Mouse (Mus musculus) forebrain, embryonic 14.5 days (tissue): Measurements from ENCODE around the gene Timm50. TPM values are rescaled to one million over a fixed set of nuclear protein-coding genes. Genes with fewer than 3 reads are reported as not detected.

ENCODE experiments used
- ATAC-seq: fragments of 200-750 bp; cut with Nextera tagmentation; 2 replicates; pipeline ENCODE4 v1.8.0; 2017; ENCODE audit warnings: mild to moderate bottlenecking, moderate library complexity
- DNase-seq: peaks from one replicate; pipeline ENCODE4 v3.0.0-alpha.2; 2015; ENCODE audit warnings: low spot score
- H3K27ac ChIP-seq: fragments of 300-500 bp; sonication (generic); 2 replicates; pipeline ENCODE4 v1.5.1; 2014; ENCODE audit warnings: low read depth, mild to moderate bottlenecking, control low read depth, low read length, moderate library complexity
- H3K27me3 ChIP-seq: fragments of 300-500 bp; sonication (generic); replicated peaks from 2 replicates; pipeline ENCODE4 v1.6.1; 2014; ENCODE audit warnings: low read length, control low read depth, mixed read lengths; ENCODE audit not compliant: control insufficient read depth, insufficient read depth
- H3K36me3 ChIP-seq: fragments of 300-500 bp; sonication (generic); 2 replicates; pipeline ENCODE4 v1.6.1; 2014; ENCODE audit warnings: low read length, control low read depth; ENCODE audit not compliant: control insufficient read depth, insufficient read depth
- H3K4me1 ChIP-seq: fragments of 300-500 bp; sonication (generic); 2 replicates; pipeline ENCODE4 v1.6.1; 2014; ENCODE audit warnings: antibody characterized with exemption, low read length, control low read depth; ENCODE audit not compliant: control insufficient read depth, insufficient read depth
- H3K4me2 ChIP-seq: fragments of 300-500 bp; sonication (generic); 2 replicates; pipeline ENCODE4 v1.6.1; 2014; ENCODE audit warnings: mild to moderate bottlenecking, control low read depth, low read length
- H3K4me3 ChIP-seq: fragments of 300-500 bp; sonication (generic); 2 replicates; pipeline ENCODE4 v1.5.1; 2014; ENCODE audit warnings: low read depth, low read length, control low read depth
- H3K9ac ChIP-seq: fragments of 300-500 bp; sonication (generic); 2 replicates; pipeline ENCODE4 v1.6.1; 2014; ENCODE audit warnings: mild to moderate bottlenecking, low read length, control low read depth, moderate library complexity
- H3K9me3 ChIP-seq: fragments of 300-500 bp; sonication (generic); replicated peaks from 2 replicates; pipeline ENCODE4 v1.6.1; 2016; ENCODE audit warnings: low read length, control low read depth, mixed read lengths; ENCODE audit not compliant: control insufficient read depth
- WGBS: fragments of 180-500 bp; shearing (Covaris S2); extraction: QIAGEN DNeasy Blood & Tissue Kit; methylation state at CpG from one replicate; pipeline ENCODE4 v1.1.7; 2014; 5-methylcytosine and 5-hydroxymethylcytosine counted together
- polyA plus RNA-seq: library from polyadenylated mRNA; unstranded; fragments of >200 nt; fragmentation: Nextera tagmentation; extraction: Ambion mirVana; gene quantifications from 2 replicates; pipeline ENCODE4 v1.2.1, GENCODE M21; 2014

The Timm50 gene
- polyA plus RNA-seq, 1 experiment from 2014 or later, result 171 TPM

GRCm38 (mm10) chr7:28338108-28338998 is 26.5 kb upstream of the Timm50 start, which contains the start of gene Supt5:
Supt5 (minus strand) TSS chr7:28338746.
- ATAC-seq, result peak; percentile 99
- Histone ChIP-seq H3K27me3 (no peaks in the 10 kb centered on the region), H3K9ac (peak within 1 kb of the TSS; percentile 97), H3K36me3 (peaks cover 8% of the 10 kb centered on the region; the same call in 1 of the 2 replicates), H3K27ac (peak within 1 kb of the TSS; percentile 82), H3K4me1 (0 out of 2 replicates have a peak, but pooled peaks cover 4% of the 10 kb centered on the region), H3K4me3 (peak within 1 kb of the TSS; percentile 91), H3K9me3 (no peaks in the 10 kb centered on the region), H3K4me2 (peak within 1 kb of the TSS; percentile 84)
- peak; percentile 100 for DNase-seq
- WGBS, result under 1% methylated on average over 77 of the region's 77 CpGs

DNA sequence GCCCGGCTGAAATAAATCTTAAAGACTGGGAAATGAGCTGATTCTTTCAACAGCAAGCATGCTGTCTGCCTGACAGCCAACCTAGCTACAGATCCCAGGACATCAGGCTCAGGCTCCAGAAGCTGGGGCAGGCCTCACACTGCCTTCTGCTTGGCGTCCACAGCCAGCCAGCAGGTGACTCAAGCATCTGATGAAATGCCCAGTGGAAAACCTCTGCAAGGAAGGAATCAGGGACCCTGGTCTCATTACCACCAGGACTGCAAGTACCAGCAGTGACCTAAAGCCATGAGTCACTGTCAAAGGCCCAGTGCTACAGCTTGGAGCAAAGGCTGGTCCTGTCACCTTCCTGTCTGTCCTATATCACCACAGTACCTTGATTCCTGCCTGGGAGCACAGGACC is 23.6 kb upstream of the Timm50 start:
- 83% methylated on average over 2 of the region's 2 CpGs for WGBS
- no peak overlapping the region for H3K9ac ChIP-seq
- H3K4me2 ChIP-seq, result no peak overlapping the region
- H3K9me3 ChIP-seq, result no peaks in the 10 kb centered on the region
- H3K27ac ChIP-seq, result no peak overlapping the region
- DNase-seq (no peak), ATAC-seq (no peak)
- no peaks in the 10 kb centered on the region for H3K27me3 ChIP-seq
- peaks cover 25% of the 10 kb centered on the region for H3K36me3 ChIP-seq
- 0 out of 2 replicates have a peak, but pooled peaks cover 4% of the 10 kb centered on the region for H3K4me1 ChIP-seq
- no peak overlapping the region for H3K4me3 ChIP-seq

- no peaks in the 10 kb centered on the region for H3K9me3 ChIP-seq
- 86% methylated on average over 4 of the region's 4 CpGs for WGBS
- no peak for DNase-seq
- no peak overlapping the region for H3K4me3 ChIP-seq
- H3K9ac ChIP-seq, result no peak overlapping the region
- H3K27ac ChIP-seq, result no peak overlapping the region
- no peaks in the 10 kb centered on the region for H3K27me3 ChIP-seq
- H3K36me3 ChIP-seq, result peaks cover 34% of the 10 kb centered on the region
- ATAC-seq, result no peak
- H3K4me1 ChIP-seq, result 0 out of 2 replicates have a peak, but pooled peaks cover 4% of the 10 kb centered on the region
- H3K4me2 ChIP-seq, result no peak overlapping the region
These were observed 22.7 kb upstream of the Timm50 start for GRCm38 (mm10) chr7:28334534-28334933.

DNA sequence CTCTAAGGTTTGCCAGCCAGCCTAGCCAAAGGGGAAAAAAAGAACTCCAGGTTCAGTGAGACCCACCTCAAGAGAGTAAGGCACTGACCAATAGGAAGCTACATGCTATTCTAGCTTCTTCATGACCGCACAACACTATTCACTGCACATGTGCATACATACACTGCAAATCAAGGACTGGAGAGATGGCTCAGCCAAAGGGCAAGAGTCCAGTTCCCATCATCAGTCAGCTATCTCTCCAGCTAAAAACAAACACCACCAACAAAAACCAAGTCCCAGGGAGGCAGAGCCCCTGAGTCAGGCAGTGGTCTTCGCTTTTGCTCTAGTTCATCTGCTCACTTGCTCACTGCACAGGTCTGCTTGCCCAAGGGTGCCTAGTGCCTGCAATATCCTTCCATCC is 16.4 kb upstream of the Timm50 start:
- WGBS, result 96% methylated on average over 2 of the region's 2 CpGs
- peaks cover 86% of the 10 kb centered on the region for H3K36me3 ChIP-seq

GRCm38 (mm10) chr7:28326457-28326856 is 14.6 kb upstream of the Timm50 start:
- Histone ChIP-seq H3K4me1 (no peaks in the 10 kb centered on the region), H3K27ac (no peak overlapping the region), H3K9me3 (no peaks in the 10 kb centered on the region), H3K4me3 (no peak overlapping the region), H3K27me3 (no peaks in the 10 kb centered on the region), H3K4me2 (no peak overlapping the region), H3K9ac (no peak overlapping the region), H3K36me3 (peaks cover 98% of the 10 kb centered on the region)
- ATAC-seq (no peak), DNase-seq (no peak)
- 85% methylated on average over 4 of the region's 4 CpGs for WGBS

More for the DNA sequence above, 16.4 kb upstream of the Timm50 start:
- Histone ChIP-seq H3K4me1 (no peaks in the 10 kb centered on the region), H3K4me2 (no peak overlapping the region), H3K27me3 (no peaks in the 10 kb centered on the region), H3K9ac (no peak overlapping the region), H3K4me3 (no peak overlapping the region), H3K27ac (no peak overlapping the region), H3K9me3 (no peaks in the 10 kb centered on the region)
- ATAC-seq (no peak), DNase-seq (no peak)

- peaks cover 98% of the 10 kb centered on the region for H3K36me3 ChIP-seq
- no peaks in the 10 kb centered on the region for H3K27me3 ChIP-seq
- no peak for ATAC-seq
- no peak overlapping the region for H3K27ac ChIP-seq
- no peak overlapping the region for H3K4me3 ChIP-seq
- H3K9ac ChIP-seq, result no peak overlapping the region
- 94% methylated on average over 8 of the region's 8 CpGs for WGBS
- no peaks in the 10 kb centered on the region for H3K9me3 ChIP-seq
- no peak for DNase-seq
- no peaks in the 10 kb centered on the region for H3K4me1 ChIP-seq
- no peak overlapping the region for H3K4me2 ChIP-seq
These were observed 13.4 kb upstream of the Timm50 start for GRCm38 (mm10) chr7:28325293-28325692.

DNA sequence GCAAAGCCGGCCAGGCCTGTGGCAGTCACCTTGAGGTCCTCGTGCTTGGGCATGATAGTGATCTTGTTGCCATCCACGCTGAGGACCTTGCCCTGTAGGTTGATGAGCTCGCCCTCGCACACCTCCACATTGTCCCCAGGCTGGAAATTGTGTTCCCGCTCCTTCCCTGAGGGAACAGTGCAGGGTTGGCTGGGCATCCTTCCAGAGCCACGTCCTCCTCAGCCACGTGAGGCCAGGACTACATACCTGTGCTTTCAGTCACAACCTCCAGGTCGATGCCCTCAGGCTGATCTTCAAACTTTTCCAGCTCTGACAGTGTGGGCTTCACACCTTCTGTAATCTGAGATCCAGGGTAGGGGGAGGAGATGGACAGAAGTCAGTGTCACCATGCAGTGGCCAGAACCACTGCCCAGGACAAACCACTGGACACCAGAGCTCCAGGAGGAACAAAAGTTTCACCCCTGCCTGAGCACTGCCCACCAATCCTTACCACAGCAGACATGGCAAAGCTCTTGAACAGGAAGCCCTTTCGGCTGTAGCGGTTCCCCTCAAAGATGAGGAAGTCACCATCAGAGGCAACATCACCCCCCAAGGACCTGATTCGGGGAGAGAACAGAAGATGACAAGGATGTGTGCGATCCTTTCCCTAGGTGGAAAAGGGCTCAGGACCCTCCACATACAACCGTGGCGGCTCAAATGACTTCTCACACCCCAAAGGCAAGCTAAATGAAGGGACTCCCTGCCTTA is 10.3 kb upstream of the Timm50 start:
- H3K9ac ChIP-seq, result no peak overlapping the region
- H3K4me1 ChIP-seq, result no peaks in the 10 kb centered on the region
- 96% methylated on average over 15 of the region's 15 CpGs for WGBS
- H3K9me3 ChIP-seq, result no peaks in the 10 kb centered on the region
- ATAC-seq, result no peak
- DNase-seq, result no peak
- H3K27me3 ChIP-seq, result no peaks in the 10 kb centered on the region
- peaks cover 99% of the 10 kb centered on the region for H3K36me3 ChIP-seq
- H3K27ac ChIP-seq, result no peak overlapping the region
- no peak overlapping the region for H3K4me3 ChIP-seq
- H3K4me2 ChIP-seq, result no peak overlapping the region

DNA sequence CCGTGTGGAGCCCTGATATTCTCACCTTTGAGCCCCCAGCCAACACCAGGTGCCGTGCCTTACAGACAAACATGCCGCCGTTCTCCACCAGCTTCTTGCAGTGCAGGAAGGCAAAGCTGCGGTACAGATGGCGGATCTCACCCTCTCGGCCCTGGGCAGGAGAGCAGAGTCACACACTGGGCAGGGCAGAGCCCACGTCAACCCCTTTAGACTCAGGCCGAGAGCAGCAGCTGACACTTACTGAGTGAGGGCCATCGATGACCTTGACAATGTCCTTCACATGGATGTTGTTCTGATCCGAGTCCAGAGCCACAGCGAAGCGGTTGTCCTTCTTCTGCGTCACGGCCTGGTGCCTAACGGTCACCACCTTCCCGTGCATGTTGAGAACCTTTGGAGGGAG is 6.8 kb upstream of the Timm50 start:
- H3K27me3 ChIP-seq, result no peaks in the 10 kb centered on the region
- H3K4me1 ChIP-seq, result no peaks in the 10 kb centered on the region
- DNase-seq (no peak), ATAC-seq (no peak)
- no peaks in the 10 kb centered on the region for H3K9me3 ChIP-seq
- no peak overlapping the region for H3K4me2 ChIP-seq
- H3K27ac ChIP-seq, result no peak overlapping the region
- H3K9ac ChIP-seq, result no peak overlapping the region
- H3K4me3 ChIP-seq, result no peak overlapping the region
- peaks cover 97% of the 10 kb centered on the region for H3K36me3 ChIP-seq
- WGBS, result 95% methylated on average over 17 of the region's 17 CpGs
